20 mouse cellular contexts compared by ENCODE assay signal in genomic region chr11:97677381-97677780, GRCm38 (mm10). TPM values are rescaled to one million over a fixed set of nuclear protein-coding genes. Genes with fewer than 3 reads are reported as not detected.
DNase-seq lines count a peak whose midpoint lies in the region; ATAC-seq and TF ChIP-seq lines count a peak whose summit lies in the region.
"Had no signal": no experiment of that assay in that cellular context is flagged by ENCODE, and none has a peak within 500 bp of the region (broad histone marks: within the 10 kb centered on the region; RNA-seq: fewer than 3 reads in every experiment).

No protein-coding gene starts in this region.

- H3K36me3 ChIP-seq in hindbrain, postnatal 0 days (ENCODE audit: insufficient read depth, low read length), result peaks cover 46% of the 10 kb centered on the region
- H3K36me3 ChIP-seq in hindbrain, embryonic 11.5 days (ENCODE audit: control insufficient read depth, insufficient read depth, low read length), result peaks cover 12% of the 10 kb centered on the region
- peaks cover 90% of the 10 kb centered on the region for H3K36me3 ChIP-seq in midbrain, embryonic 12.5 days
- peaks cover 29% of the 10 kb centered on the region for H3K36me3 ChIP-seq in midbrain, embryonic 16.5 days (ENCODE audit: control insufficient read depth, insufficient read depth, low read length)
- peaks cover 98% of the 10 kb centered on the region for H3K36me3 ChIP-seq in limb, embryonic 10.5 days

- peak; percentile 24 for DNase-seq in hindbrain, postnatal 0 days (ENCODE audit: low spot score)
- DNase-seq in hindbrain, embryonic 11.5 days (ENCODE audit: low spot score), result no peak
- DNase-seq in brain, embryonic 14.5 days (ENCODE audit: low read depth), result peak; percentile 84
- DNase-seq in heart, postnatal 14 days, result no peak
- DNase-seq in limb, embryonic 10.5 days (ENCODE audit: low spot score), result no peak
- DNase-seq: adrenal gland, postnatal 10 days; cerebellum, adult 11-12 months; cerebellum, postnatal 36 days; gastrocnemius, adult 2 months; heart, adult 18-20 months; kidney, postnatal 14 days; layer of hippocampus, adult 9-11 months; lung, postnatal 14 days had no signal

- no peak overlapping the region for H3K4me2 ChIP-seq in hindbrain, postnatal 0 days (ENCODE audit: low read depth, low read length)
- H3K4me2 ChIP-seq in hindbrain, embryonic 11.5 days (replicated peaks; ENCODE audit: low read depth, low read length), result no peak overlapping the region
- H3K4me2 ChIP-seq in midbrain, embryonic 12.5 days (replicated peaks), result no peak overlapping the region
- H3K4me2 ChIP-seq in midbrain, embryonic 16.5 days (ENCODE audit: low read length), result no peak overlapping the region
- H3K4me2 ChIP-seq: embryonic facial prominence, embryonic 12.5 days; limb, embryonic 13.5 days had no signal

- H3K4me3 ChIP-seq in hindbrain, postnatal 0 days (ENCODE audit: low read length), result no peak overlapping the region
- H3K4me3 ChIP-seq in hindbrain, embryonic 11.5 days (ENCODE audit: low read depth, low read length), result no peak overlapping the region
- no peak overlapping the region for H3K4me3 ChIP-seq in midbrain, embryonic 12.5 days
- no peak overlapping the region for H3K4me3 ChIP-seq in midbrain, embryonic 16.5 days (ENCODE audit: low read depth, low read length)
- H3K4me3 ChIP-seq in limb, embryonic 10.5 days, result no peak overlapping the region
- H3K4me3 ChIP-seq: embryonic facial prominence, embryonic 12.5 days; gastrocnemius, adult 2 months; limb, embryonic 13.5 days had no signal

- no peak for TF ChIP-seq POLR2A in brain, embryonic 14.5 days (IDR thresholded peaks at IDR 0.05; ENCODE audit: borderline replicate concordance, extremely low read depth, insufficient read depth, insufficient read length, poor library complexity, severe bottlenecking)

- no peak for ATAC-seq in hindbrain, postnatal 0 days
- ATAC-seq in hindbrain, embryonic 11.5 days (ENCODE audit: low FRiP score), result no peak
- ATAC-seq in midbrain, embryonic 12.5 days (ENCODE audit: low FRiP score, low read depth), result no peak
- ATAC-seq in midbrain, embryonic 16.5 days, result no peak
- ATAC-seq: intestine, embryonic 16.5 days had no signal

- 29% methylated on average over 15 of the region's 15 CpGs for WGBS in hindbrain, postnatal 0 days
- 51% methylated on average over 15 of the region's 15 CpGs for WGBS in hindbrain, embryonic 11.5 days
- WGBS in midbrain, embryonic 12.5 days, result 25% methylated on average over 15 of the region's 15 CpGs
- 19% methylated on average over 15 of the region's 15 CpGs for WGBS in midbrain, embryonic 16.5 days
- 69% methylated on average over 15 of the region's 15 CpGs for WGBS in limb, embryonic 10.5 days

- H3K27ac ChIP-seq in hindbrain, postnatal 0 days, result no peak overlapping the region
- no peak overlapping the region for H3K27ac ChIP-seq in hindbrain, embryonic 11.5 days (ENCODE audit: low read depth, low read length)
- peak overlapping the region; percentile 68 for H3K27ac ChIP-seq in midbrain, embryonic 12.5 days (replicated peaks)
- H3K27ac ChIP-seq in midbrain, embryonic 16.5 days (ENCODE audit: low read length), result no peak overlapping the region
- H3K27ac ChIP-seq in limb, embryonic 10.5 days, result no peak overlapping the region
- H3K27ac ChIP-seq: gastrocnemius, adult 2 months; limb, embryonic 13.5 days; liver, embryonic 14.5 days had no signal

- intact Hi-C loops in heart, postnatal 14 days (cut with DNase I), result no loop called here

- H3K9ac ChIP-seq in hindbrain, postnatal 0 days (replicated peaks; ENCODE audit: low read length), result no peak overlapping the region
- no peak overlapping the region for H3K9ac ChIP-seq in hindbrain, embryonic 11.5 days (ENCODE audit: low read depth, low read length)
- H3K9ac ChIP-seq in midbrain, embryonic 12.5 days (replicated peaks), result no peak overlapping the region; the same call in 1 of the 2 replicates
- no peak overlapping the region for H3K9ac ChIP-seq in midbrain, embryonic 16.5 days (ENCODE audit: low read depth, low read length)
- H3K9ac ChIP-seq: limb, embryonic 13.5 days; liver, embryonic 14.5 days had no signal

- no peaks in the 10 kb centered on the region for H3K4me1 ChIP-seq in hindbrain, postnatal 0 days (ENCODE audit: insufficient read depth, low read length)
- H3K4me1 ChIP-seq in hindbrain, embryonic 11.5 days (replicated peaks; ENCODE audit: control insufficient read depth, insufficient read depth, low read length), result no peaks in the 10 kb centered on the region
- peaks cover 28% of the 10 kb centered on the region for H3K4me1 ChIP-seq in midbrain, embryonic 12.5 days
- H3K4me1 ChIP-seq in midbrain, embryonic 16.5 days (ENCODE audit: control insufficient read depth, insufficient read depth, low read length), result peaks cover 5% of the 10 kb centered on the region; the same call in 1 of the 2 replicates
- peaks cover 14% of the 10 kb centered on the region for H3K4me1 ChIP-seq in limb, embryonic 10.5 days
- H3K4me1 ChIP-seq: limb, embryonic 13.5 days had no signal

- TF ChIP-seq CTCF in hindbrain, postnatal 0 days (IDR thresholded peaks at IDR 0.05; ENCODE audit: low read depth), result no peak
- no peak for TF ChIP-seq CTCF in brain, embryonic 14.5 days (IDR thresholded peaks at IDR 0.05; ENCODE audit: borderline replicate concordance, extremely low read depth, insufficient read depth, insufficient read length)

- no peaks in the 10 kb centered on the region for H3K27me3 ChIP-seq in hindbrain, postnatal 0 days (ENCODE audit: insufficient read depth, low read length)
- no peaks in the 10 kb centered on the region for H3K27me3 ChIP-seq in hindbrain, embryonic 11.5 days (ENCODE audit: control insufficient read depth, insufficient read depth, low read length)
- H3K27me3 ChIP-seq in midbrain, embryonic 12.5 days, result 0 out of 2 replicates have a peak, but pooled peaks cover 3% of the 10 kb centered on the region
- no peaks in the 10 kb centered on the region for H3K27me3 ChIP-seq in midbrain, embryonic 16.5 days (ENCODE audit: control insufficient read depth, insufficient read depth, low read depth, low read length)
- H3K27me3 ChIP-seq in limb, embryonic 10.5 days (ENCODE audit: low read depth, poor library complexity, severe bottlenecking), result no peaks in the 10 kb centered on the region
- H3K27me3 ChIP-seq: embryonic facial prominence, embryonic 12.5 days; limb, embryonic 13.5 days had no signal

- H3K9me3 ChIP-seq in hindbrain, postnatal 0 days (ENCODE audit: low read length), result no peaks in the 10 kb centered on the region
- no peaks in the 10 kb centered on the region for H3K9me3 ChIP-seq in hindbrain, embryonic 11.5 days (ENCODE audit: control insufficient read depth, low read length)
- no peaks in the 10 kb centered on the region for H3K9me3 ChIP-seq in midbrain, embryonic 12.5 days
- H3K9me3 ChIP-seq in midbrain, embryonic 16.5 days (replicated peaks; ENCODE audit: control insufficient read depth, low read length, poor library complexity, severe bottlenecking), result no peaks in the 10 kb centered on the region
- H3K9me3 ChIP-seq in limb, embryonic 10.5 days (replicated peaks), result no peaks in the 10 kb centered on the region
- H3K9me3 ChIP-seq: embryonic facial prominence, embryonic 12.5 days; limb, embryonic 13.5 days had no signal

RNA-seq across cellular contexts. Expression of gene Cisd3, which starts 8.2 kb away (rescaled TPM):
- 21.2 and 24.0 TPM in 2 replicates for total RNA-seq in hindbrain, postnatal 0 days (2014; rRNA removed)
- 47.6 and 52.0 TPM in 2 replicates for polyA plus RNA-seq in hindbrain, postnatal 0 days (2015; fragmentation: Nextera tagmentation; extraction: Ambion mirVana)
- polyA plus RNA-seq in hindbrain, embryonic 11.5 days (2014; fragmentation: Nextera tagmentation; extraction: Ambion mirVana), result 11.8 and 14.8 TPM in 2 replicates
- polyA plus RNA-seq in midbrain, embryonic 12.5 days (2016; fragmentation: Nextera tagmentation; extraction: Ambion mirVana), result 12.4 and 13.5 TPM in 2 replicates
- 24.4 and 29.8 TPM in 2 replicates for polyA plus RNA-seq in midbrain, embryonic 16.5 days (2015; fragmentation: Nextera tagmentation; extraction: Ambion mirVana)
- polyA plus RNA-seq in brain, embryonic 14.5 days (2012; rRNA removed), result 13.1 and 13.5 TPM in 2 replicates
- total RNA-seq in heart, postnatal 14 days (2021), result 100 to 1,000 TPM; 146 to 147 TPM
- polyA plus RNA-seq in limb, embryonic 10.5 days (2016; fragmentation: Nextera tagmentation; extraction: Ambion mirVana), result 9.4 and 15.3 TPM in 2 replicates

RNA-seq across cellular contexts. Expression of gene Mllt6, which starts 14.2 kb away (rescaled TPM):
- total RNA-seq in hindbrain, postnatal 0 days (2014; rRNA removed), result 43.9 and 60.8 TPM in 2 replicates
- polyA plus RNA-seq in hindbrain, postnatal 0 days (2015; fragmentation: Nextera tagmentation; extraction: Ambion mirVana), result 1.5 and 1.7 TPM in 2 replicates
- 4.1 and 4.2 TPM in 2 replicates for polyA plus RNA-seq in hindbrain, embryonic 11.5 days (2014; fragmentation: Nextera tagmentation; extraction: Ambion mirVana)
- 3.0 and 3.2 TPM in 2 replicates for polyA plus RNA-seq in midbrain, embryonic 12.5 days (2016; fragmentation: Nextera tagmentation; extraction: Ambion mirVana)
- polyA plus RNA-seq in midbrain, embryonic 16.5 days (2015; fragmentation: Nextera tagmentation; extraction: Ambion mirVana), result 3.3 and 3.5 TPM in 2 replicates
- 40.8 and 49.6 TPM in 2 replicates for polyA plus RNA-seq in brain, embryonic 14.5 days (2012; rRNA removed)
- total RNA-seq in heart, postnatal 14 days (2021), result 10 to 100 TPM; 58.1 to 61.7 TPM
- 2.5 TPM in 2 replicates for polyA plus RNA-seq in limb, embryonic 10.5 days (2016; fragmentation: Nextera tagmentation; extraction: Ambion mirVana)

RNA-seq across cellular contexts. Expression of gene Pcgf2, which starts 22.9 kb away (rescaled TPM):
- total RNA-seq in hindbrain, postnatal 0 days (2014; rRNA removed), result 11.3 and 18.0 TPM in 2 replicates
- polyA plus RNA-seq in hindbrain, postnatal 0 days (2015; fragmentation: Nextera tagmentation; extraction: Ambion mirVana), result 13.3 and 14.8 TPM in 2 replicates
- 16.9 and 18.6 TPM in 2 replicates for polyA plus RNA-seq in hindbrain, embryonic 11.5 days (2014; fragmentation: Nextera tagmentation; extraction: Ambion mirVana)
- polyA plus RNA-seq in midbrain, embryonic 12.5 days (2016; fragmentation: Nextera tagmentation; extraction: Ambion mirVana), result 16.5 and 20.0 TPM in 2 replicates
- polyA plus RNA-seq in midbrain, embryonic 16.5 days (2015; fragmentation: Nextera tagmentation; extraction: Ambion mirVana), result 18.2 and 19.1 TPM in 2 replicates
- 175 and 188 TPM in 2 replicates for polyA plus RNA-seq in brain, embryonic 14.5 days (2012; rRNA removed)
- total RNA-seq in heart, postnatal 14 days (2021), result 10 to 100 TPM; 11.1 to 12.9 TPM
- 21.0 and 21.5 TPM in 2 replicates for polyA plus RNA-seq in limb, embryonic 10.5 days (2016; fragmentation: Nextera tagmentation; extraction: Ambion mirVana)

RNA-seq across cellular contexts. Expression of gene Psmb3, which starts 25.8 kb away (rescaled TPM):
- total RNA-seq in hindbrain, postnatal 0 days (2014; rRNA removed), result 453 and 498 TPM in 2 replicates
- polyA plus RNA-seq in hindbrain, postnatal 0 days (2015; fragmentation: Nextera tagmentation; extraction: Ambion mirVana), result 499 and 523 TPM in 2 replicates
- 468 and 507 TPM in 2 replicates for polyA plus RNA-seq in hindbrain, embryonic 11.5 days (2014; fragmentation: Nextera tagmentation; extraction: Ambion mirVana)
- polyA plus RNA-seq in midbrain, embryonic 12.5 days (2016; fragmentation: Nextera tagmentation; extraction: Ambion mirVana), result 450 and 456 TPM in 2 replicates
- polyA plus RNA-seq in midbrain, embryonic 16.5 days (2015; fragmentation: Nextera tagmentation; extraction: Ambion mirVana), result 387 and 401 TPM in 2 replicates
- polyA plus RNA-seq in brain, embryonic 14.5 days (2012; rRNA removed), result 356 and 525 TPM in 2 replicates
- 100 to 1,000 TPM; 161 to 169 TPM for total RNA-seq in heart, postnatal 14 days (2021)
- 626 and 675 TPM in 2 replicates for polyA plus RNA-seq in limb, embryonic 10.5 days (2016; fragmentation: Nextera tagmentation; extraction: Ambion mirVana)

RNA-seq across cellular contexts. Expression of gene Epop, which starts 47.9 kb away (rescaled TPM):
- 11.0 and 12.0 TPM in 2 replicates for total RNA-seq in hindbrain, postnatal 0 days (2014; rRNA removed)
- 2.3 and 2.4 TPM in 2 replicates for polyA plus RNA-seq in hindbrain, postnatal 0 days (2015; fragmentation: Nextera tagmentation; extraction: Ambion mirVana)
- polyA plus RNA-seq in hindbrain, embryonic 11.5 days (2014; fragmentation: Nextera tagmentation; extraction: Ambion mirVana), result 5.7 and 9.1 TPM in 2 replicates
- 14.2 and 16.2 TPM in 2 replicates for polyA plus RNA-seq in midbrain, embryonic 12.5 days (2016; fragmentation: Nextera tagmentation; extraction: Ambion mirVana)
- polyA plus RNA-seq in midbrain, embryonic 16.5 days (2015; fragmentation: Nextera tagmentation; extraction: Ambion mirVana), result 1.2 and 1.3 TPM in 2 replicates
- polyA plus RNA-seq in brain, embryonic 14.5 days (2012; rRNA removed), result 7.0 and 9.9 TPM in 2 replicates
- 1 to 10 TPM in 1 of 2 experiments, under 1 TPM in 1; 0.93 to 1.2 TPM for total RNA-seq in heart, postnatal 14 days (2021)
- 16.1 and 23.8 TPM in 2 replicates for polyA plus RNA-seq in limb, embryonic 10.5 days (2016; fragmentation: Nextera tagmentation; extraction: Ambion mirVana)
- total RNA-seq: MEL had no signal

Comparison
In these comparisons a context has a peak if more than half of its experiments do, and no peak if none do; other contexts are left out.
1. DNase-seq: peak in hindbrain, postnatal 0 days (single experiment) and brain, embryonic 14.5 days (single experiment); none in hindbrain, embryonic 11.5 days (single experiment), heart, postnatal 14 days (0 of 2) and limb, embryonic 10.5 days (single experiment).